Mouse (Mus musculus) liver, postnatal 0 days (tissue): ENCODE results near the gene Tmem131.

Source experiments
- CTCF ChIP-seq: sonication (generic); IDR thresholded peaks from 2 replicates; pipeline ENCODE4 v1.5.1; 2016; ENCODE audit warnings: antibody characterized with exemption, low read depth
- EP300 ChIP-seq: IDR thresholded peaks from 2 replicates; pipeline ENCODE4 v1.6.1; 2016; ENCODE audit warnings: antibody characterized with exemption, low read depth, mild to moderate bottlenecking

- TF ChIP-seq CTCF (no peak), EP300 (no peak)
These were observed 38.2 kb downstream of the Tmem131 start for GRCm38 (mm10) chr1:36905216-36905615.
